Mouse (Mus musculus) regulatory T cell (primary cell): ENCODE data around the gene Prok1.

Source experiments
- in situ Hi-C: fragments of 300-600 bp; cut with MboI, MseI; formaldehyde crosslinking; loops from one replicate; pipeline ENCODE4 v1.15.1; 2025; ENCODE audit warnings: high pct_unique_total_duplicates

The Prok1 gene

DNA sequence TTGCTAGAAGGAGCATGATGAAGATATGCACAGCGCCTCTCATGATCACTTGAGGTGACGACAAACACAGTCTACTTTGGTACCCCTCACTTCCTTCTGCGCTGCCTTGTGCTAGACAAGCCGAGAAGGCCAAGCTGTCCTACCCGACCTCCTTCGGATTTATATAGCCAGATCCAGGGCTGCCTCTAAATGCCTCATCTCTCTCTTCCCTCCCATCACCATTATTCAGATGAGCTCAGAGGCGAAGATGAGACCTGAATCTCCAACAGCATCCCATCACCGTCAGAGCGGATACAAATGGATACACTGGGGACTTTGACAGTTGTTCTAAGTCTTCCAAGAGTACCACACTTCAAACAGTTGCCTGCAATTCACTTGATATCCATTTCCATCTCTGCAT lies at the start of gene Prok1:
TSS of gene Prok1 (minus strand) at position 101 of the 400 bp plus-strand sequence.
- in situ Hi-C loops = loop anchor here (5.0 kb wide), 1 partner anchor 223 kb away; no protein-coding TSS in a partner anchor

DNA sequence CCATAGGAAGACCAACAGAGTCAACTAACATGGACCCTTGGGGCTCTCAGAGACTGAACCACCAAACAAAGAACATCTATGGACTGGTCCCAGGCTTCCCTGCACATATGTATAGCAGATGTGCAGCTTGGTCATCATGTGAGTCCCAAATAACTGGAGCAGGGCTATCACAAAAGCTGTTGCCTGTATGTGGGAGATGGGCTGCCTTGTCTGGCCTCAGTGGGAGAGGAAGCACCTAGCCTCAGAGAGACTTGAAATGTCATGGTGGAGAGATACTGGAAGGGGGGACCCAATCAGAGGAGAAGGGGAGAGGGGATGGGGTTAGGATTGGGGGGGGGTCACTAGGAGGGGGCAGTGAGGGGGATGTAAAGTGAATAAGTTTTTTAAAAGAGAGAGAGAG lies 47.8 kb upstream of the Prok1 start:
- in situ Hi-C loops = no loop called here

DNA sequence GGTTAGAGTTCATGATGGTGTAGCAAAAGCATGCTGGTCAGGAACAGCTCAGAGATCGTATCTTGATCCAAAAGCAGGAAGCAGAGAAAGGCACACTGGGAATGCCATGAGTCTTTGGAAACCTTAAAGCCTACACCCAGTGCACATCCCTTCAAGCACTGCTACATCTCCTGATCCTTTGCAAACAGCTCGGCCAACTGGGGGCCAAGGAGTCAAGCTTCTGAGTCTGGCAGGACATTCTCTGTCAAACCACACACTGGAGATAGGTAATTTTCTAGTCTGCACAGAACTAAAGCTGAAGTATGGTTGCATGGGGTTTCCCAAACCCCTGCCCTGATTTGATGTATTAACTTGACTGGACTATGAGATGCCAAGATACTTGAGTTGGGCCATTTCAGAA lies 46.6 kb upstream of the Prok1 start:
- in situ Hi-C loops = no loop called here

DNA sequence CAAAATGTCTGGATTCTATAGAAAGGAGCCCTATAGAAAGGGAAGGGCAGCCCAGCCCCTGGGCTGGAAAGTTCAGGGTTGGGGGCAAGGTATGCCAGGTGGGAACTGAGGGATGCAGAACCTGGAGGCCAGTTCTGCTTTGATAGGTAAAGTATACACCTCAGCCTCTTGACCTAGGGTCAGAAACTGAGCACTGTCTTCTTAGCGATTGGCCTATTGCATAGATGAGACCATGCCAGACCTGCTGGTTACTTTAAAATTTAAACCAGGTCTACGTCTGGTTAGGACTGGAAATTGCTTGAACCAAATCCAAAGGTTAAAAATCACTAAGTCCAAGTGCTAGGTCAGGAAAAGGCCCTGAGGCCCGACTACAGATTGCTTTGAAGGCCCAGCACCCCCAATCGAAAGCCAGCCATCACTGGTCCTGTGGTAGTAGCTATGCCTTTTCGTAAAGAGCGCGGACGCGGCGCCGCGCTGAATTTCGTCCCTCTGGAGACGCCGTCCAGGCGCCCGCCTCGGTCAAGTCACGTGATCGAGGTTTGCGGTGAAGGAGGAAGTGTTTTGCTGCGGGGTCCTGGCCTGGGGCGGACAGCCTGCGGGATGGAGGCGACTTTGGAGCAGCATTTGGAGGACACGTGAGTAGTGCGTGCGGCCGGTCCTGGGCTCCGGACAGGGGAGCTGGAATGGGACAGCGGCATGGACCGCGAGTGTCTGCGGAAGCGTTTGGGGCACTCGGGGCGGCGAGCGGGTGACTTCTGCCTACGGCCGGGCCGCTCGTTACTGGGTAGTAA lies 39.2 kb upstream of the Prok1 start, which contains the start of gene Lamtor5:
TSS of gene Lamtor5 (plus strand) at position 380 of the 791 bp plus-strand sequence.
- in situ Hi-C loops = no loop called here

DNA sequence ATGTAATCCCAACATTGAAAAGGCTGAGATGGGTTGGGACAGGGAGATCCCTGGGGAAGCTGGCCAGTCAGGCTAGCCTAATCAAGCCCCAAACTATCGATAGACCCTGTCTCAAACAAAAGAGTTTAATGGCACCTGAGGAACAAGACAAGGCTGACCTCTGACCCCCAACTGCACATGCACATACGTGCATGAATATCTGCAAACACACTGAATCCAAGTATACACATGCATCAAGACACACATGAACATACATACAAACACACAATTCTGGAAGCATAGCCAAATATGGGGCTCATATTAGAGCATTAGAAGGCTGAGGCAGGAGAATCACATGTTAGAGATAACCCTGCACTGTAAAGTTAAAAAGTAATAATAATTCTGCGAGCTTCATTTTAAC lies 37.1 kb upstream of the Prok1 start:
- in situ Hi-C loops = no loop called here

DNA sequence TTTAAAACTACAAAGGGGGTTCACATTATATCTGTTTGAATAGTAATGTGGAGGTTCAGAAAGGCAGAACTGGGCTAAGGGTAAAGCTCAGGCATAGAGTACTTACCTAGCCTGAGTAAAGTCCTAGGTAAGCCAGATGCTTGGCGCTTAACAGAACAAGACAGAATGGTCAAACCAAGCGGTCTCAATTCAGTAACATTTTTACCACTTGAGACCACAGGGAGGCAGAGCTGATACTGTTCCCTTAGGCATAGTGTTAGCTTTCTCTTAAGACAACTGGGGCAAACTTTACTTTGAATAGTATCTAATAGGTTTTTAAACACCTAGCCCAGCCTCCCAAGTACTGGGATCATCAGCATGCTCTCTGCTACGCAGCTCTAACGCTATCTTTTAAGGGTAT lies 36.5 kb upstream of the Prok1 start:
- in situ Hi-C loops = no loop called here

DNA sequence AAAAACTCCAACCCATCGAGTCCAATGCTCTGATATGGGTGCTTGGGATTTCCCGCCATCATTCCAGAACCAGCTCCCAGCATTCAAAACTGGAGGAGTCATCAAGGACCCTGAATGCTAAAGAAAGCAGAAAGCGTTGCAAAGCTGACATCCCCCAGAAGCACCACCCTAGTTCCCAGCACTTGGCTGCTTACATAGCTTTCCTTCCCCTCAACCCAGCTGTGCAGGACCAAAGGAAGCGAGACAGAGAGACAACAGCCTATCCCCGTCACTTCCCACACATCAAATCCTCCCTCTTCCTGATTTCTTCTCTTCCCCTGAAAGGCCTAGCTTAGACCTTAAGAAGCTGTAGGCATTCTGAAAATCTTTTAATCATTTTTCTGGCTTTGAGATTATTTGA lies 35.8 kb upstream of the Prok1 start:
- in situ Hi-C loops = no loop called here

DNA sequence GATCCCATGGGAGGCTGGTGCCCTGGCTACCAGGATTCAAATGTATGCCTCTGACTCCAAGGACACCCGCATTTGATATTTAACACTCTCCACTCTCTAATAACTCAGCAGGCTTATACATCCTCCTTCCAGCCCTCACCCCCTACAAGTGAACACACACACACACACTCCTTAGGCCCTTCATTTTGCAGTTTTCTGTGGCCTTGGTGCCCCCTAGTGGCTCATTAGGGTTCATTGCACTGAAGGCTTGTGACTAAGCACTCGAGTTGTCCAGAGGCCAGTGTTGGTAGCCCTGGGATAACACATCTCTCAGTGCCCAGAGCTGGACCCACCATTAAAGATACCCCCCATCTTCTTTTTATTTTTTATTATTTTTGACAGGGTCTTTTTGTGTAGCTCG lies 34.3 kb upstream of the Prok1 start:
- in situ Hi-C loops = no loop called here

DNA sequence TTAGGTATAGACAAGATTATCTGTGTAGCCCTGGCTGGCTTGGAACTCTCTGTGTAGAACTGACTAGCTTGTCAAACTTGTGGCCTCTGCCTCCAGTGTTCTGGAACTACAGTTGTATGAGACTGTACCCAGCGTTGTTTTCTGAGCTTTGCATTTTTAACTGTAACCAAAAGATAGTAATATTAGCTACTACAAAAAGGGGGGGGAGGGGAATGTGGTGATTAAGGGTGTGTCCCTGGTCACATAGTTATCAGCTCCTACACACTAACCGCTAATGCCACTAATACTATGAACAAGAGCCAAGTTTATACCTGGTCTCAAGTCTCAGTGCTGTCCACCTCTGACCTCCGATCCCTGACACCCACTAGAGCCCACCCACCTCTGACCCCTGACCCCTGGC lies 32.9 kb upstream of the Prok1 start:
- in situ Hi-C loops = no loop called here

DNA sequence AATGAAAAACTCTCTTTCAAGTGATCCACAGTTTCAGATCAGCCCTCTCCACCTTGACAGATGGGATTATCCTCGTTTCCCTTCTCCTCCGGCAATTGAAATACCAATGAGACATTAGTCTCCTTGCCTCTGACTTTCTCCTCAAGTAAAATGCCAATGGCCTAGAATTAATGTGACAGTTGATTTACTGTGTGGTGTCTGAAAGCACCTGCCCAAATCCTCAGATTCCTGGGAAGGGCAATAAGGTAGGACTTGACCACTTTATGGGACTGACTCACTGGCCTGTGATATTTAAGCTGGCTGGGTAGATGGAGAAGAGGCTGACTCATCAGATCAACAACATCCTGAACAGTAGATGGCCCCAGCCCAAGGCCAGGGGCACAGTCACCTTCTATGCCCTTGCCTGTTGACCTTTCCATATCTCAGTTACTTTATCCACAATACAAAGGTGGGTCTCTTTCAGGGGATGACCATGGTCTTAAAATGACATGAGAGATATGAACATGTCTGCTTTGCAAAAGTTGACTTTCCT lies 27.4 kb upstream of the Prok1 start:
- in situ Hi-C loops = loop anchor here (10.0 kb wide), 1 partner anchor 1098 kb away; the partner anchor contains the start of gene Mybphl

DNA sequence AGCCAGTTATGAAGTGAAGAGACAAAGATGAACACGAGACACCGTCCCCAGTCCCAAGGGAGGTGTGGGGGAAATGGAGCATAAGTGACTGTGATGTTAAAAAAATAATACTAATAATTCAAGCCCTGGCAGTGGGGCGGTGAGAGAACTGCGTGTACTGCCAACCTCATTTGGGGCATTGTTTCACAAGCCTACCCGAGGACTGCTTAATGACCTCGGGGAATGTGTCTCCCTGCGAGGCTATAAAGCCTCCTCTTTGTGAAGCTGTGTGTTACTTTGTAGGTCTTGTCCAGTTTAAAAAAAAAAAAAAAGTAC lies 22.3 kb upstream of the Prok1 start:
- in situ Hi-C loops = loop anchor here (10.0 kb wide), 1 partner anchor 1103 kb away; the partner anchor contains the start of gene Mybphl

DNA sequence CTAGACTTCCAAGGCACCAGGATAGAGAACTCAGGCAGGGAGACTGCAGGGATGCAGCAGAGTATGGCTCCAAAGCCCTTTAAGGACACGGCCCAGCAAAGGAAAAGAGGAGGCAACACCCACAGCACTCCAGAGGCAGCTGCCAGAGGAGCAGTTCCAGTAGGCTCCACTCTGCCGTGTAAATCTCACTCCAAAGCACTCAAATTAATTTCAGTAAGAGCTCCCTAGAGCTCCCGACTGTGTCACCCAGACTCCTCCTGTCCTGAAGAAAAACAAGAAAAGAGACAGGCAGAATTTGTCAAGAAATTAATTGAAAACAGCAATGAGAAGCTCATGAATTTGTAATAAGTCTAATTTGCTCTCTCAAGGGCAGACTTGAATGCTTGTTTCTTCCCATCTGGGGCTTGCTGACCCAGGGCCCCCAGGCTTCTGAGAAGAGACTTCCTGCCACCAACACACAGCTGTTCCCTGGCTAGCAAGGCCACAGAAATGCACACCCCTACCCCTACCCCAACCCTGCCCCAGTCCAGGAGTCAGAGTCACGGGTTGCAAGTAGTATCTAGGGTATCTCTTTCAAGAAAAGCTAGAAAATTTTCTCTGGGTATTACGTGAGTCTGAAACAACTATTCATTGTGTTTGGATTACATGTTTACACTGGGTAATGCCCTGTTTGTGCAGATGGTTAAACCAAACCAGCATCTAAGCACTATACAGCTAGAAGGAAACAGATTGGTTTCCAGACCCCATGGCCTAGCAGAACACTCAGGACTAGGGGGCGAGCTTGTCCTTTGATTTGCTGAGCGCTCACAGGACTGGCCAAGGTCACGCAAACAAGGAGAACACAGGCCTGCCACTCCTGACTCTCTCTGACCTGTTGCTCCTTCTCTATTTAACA lies 21.7 kb upstream of the Prok1 start:
- in situ Hi-C loops = loop anchor here (10.0 kb wide), 1 partner anchor 1104 kb away; the partner anchor contains the start of gene Mybphl

DNA sequence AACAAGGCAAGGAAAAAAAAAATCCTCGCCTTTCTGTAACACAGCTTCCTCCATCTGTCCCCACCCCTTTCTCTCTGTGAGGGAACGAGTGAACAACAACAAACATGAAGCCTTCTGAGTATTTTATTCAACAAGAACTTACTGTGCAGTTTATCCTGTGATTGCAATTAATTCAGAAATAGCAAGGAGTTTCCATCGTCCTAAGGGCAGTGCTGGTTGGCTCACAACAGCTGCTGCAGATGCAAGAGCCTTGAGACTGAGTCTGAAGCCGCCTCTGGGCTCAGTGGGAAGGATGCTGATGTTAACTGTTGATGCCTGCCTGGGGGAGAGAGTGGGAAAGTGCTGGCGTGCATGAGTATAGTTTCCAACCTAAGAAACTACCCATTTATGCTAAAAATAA lies 18.4 kb upstream of the Prok1 start:
- in situ Hi-C loops = no loop called here

DNA sequence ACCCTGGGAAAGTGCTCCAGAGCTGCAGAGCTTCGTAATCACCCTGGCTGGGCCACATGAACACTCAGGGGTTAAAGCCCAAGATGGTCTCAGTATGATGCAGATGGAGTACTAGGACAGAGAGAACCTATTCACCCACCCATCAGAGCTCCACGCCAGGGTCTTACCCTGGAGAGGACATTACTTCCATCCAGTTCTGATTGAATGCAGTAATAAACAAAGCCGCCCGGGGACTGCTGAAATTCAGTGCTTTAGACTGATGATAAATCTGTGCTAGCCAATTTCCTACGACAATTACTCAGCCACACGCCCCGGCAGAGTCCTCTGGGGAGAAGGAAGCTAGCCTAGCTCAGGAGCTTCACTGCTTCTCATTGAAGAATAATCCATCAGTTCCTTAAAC lies 17.2 kb upstream of the Prok1 start:
- in situ Hi-C loops = no loop called here

DNA sequence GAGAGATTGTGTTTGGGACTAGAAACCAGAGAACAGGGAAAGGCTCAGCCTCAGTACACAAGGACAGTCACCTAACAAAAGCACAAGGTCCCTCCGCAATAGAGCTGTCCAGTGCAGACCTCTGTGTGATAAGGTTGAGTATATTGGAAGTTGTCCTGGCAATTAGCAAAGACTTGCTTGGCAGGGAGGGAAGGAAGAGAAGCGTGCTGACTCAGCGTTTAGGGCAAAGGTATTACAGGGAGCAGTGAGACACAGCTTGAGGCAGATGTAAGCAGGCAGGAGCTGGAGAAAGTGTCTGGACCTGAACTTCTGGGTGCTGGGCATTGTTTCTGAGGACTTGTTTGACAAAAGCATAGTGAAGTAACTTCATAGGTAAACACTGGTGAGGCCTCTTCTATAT lies 16.5 kb upstream of the Prok1 start:
- in situ Hi-C loops = no loop called here

DNA sequence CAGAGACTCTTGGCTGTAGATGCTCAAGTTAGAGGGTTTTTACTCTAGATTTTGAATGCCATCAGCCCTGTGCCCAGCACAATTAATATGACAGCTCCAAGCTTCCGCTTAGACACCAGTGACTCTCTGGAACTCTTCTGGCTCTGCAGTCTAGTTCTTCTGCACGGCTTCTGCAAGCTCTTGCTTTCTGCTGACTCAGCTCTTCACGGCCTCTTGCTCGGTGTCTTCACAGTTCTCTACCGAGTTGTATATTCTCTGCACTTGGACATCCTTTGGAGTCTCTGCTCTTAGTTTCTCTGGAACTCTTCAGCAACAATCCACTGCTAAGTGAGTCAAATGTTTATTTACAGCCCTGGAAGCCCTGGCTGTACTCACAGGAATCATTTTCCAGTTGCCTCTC lies 14.4 kb upstream of the Prok1 start:
- in situ Hi-C loops = no loop called here

DNA sequence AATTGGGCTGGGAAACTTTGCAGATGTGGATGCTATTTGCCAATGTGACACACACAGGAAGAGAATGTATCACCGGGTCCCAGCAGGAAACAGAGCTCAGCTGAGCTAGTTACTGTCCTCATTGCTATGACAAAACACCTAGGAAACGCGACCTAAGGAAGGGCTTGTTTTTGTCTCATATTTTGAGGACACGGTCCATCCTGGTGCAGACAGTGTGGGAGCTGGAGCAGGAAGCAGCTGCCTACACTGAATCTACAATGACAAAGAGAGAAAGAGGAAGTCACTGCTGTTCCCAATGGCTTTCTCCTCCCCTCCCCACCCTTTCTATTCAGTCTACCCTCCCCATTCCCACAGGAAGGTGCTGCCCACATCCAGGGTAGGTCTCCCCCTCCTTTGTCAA lies 12.5 kb upstream of the Prok1 start:
- in situ Hi-C loops = no loop called here

DNA sequence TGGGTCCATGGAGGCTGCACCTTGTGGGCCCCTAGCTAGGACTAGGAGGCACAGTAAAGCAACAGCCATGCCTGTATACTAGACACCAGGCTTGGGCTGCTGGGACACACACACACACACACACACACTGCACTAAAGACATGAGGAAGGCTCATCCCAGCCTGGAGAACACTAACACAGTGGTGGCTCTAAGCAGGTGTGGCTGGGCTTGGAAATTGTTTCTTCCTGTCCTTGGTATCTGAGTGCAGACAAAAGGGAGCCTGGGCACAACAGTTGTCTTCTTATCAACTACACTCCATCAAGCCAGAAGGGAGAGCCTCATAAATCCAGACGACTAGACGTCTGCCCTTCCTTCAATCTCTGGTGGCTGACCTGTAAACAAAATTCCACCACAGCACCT lies 10.8 kb upstream of the Prok1 start:
- in situ Hi-C loops = no loop called here

DNA sequence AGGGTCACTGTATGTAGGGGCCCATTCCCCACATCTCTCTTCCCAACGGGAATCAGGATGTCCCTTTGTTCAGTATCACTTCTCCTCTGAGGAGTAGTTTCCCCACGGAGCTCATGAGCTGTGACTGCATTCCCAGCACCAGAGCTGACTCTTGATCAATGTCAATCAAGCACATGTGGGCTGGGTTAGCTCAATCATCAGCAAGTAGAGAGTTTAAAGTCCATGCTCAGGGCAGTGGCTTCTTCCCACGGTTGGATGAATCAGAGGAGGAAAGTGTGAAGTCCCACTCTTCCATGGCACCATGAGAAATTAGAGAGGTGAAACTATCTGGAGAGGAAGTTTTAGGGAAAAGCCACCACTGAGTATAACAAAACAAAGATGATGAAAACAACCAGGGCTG lies 9.5 kb upstream of the Prok1 start:
- in situ Hi-C loops = no loop called here

DNA sequence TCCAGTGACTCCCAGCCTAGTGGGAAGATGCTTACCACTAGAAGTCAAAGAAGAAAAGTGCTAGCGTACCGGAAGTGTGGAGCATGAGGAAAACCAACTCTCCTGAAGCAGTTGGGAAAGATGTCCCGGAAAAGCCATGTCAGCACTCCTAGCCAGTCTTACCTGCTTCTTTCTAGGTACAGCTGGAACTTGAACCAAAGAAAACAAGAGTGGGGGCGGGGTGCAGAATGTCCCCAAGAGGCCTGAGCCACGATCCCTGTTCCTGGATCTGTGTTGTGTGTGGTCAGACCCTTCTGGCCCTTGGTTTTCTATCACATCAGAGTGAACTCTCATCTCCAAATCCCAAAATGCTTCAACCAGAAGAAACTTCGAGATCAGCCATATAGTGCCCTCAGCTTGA lies 7.4 kb upstream of the Prok1 start:
- in situ Hi-C loops = no loop called here

DNA sequence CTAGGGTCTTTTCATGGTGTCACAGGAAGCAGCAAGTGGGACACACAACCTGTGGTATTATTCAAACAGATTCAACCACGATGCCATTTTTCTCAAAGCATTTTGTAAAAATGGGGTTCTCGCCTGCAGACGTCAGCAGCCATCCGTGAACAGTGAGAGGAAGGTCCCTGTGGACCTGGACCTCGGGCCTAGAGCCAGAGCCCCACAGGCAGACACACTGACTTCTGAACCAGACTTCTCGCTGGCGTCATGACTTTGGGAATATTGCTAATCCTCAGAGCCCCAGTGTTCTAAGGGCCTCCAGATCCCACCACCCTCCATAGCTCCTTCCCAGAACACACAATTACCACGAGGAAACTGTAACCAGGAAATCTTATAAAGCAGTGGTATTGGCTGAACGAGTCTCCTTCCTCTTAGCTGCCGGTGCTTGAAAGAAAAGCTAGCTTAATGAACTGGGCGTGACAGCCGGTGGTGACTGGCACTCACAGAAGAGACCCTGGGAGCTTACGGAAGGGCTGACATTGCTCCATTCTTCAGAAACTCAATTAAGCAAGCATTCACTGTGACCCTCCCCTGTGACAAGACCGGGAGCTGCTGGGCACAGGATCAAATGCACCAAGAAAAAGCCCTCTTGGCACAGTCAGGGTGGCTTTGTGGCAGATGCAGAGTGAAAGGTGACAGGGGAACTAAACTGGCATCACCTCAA lies 2.0 kb upstream of the Prok1 start:
- in situ Hi-C loops = no loop called here

DNA sequence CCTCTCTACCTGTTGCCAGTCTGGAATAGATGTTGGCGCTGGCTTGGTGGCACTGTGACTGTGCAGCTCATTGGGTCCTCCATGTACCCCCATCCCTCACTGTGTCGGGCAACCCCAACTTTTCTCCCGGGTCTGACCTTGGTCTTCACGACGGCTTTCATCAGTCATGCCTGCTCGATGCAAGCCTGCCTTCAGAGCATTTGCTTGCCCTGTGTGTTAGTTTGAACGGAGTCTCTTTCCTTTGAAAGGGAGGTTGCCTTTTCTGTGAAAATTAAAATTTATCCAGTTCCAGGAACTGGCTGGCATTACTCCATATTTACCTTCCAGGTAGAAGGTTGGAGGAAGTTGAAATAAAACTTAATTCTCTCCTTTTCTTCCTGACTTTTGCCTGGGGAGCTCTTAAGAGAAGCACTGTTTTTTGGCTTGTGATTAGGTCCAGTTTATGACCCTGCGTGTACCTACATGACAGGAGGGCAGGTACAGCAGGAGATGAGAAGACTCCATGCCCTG lies 981 bp downstream of the Prok1 start:
- in situ Hi-C loops = loop anchor here (5.0 kb wide), 1 partner anchor 224 kb away; no protein-coding TSS in a partner anchor
